Mouse (Mus musculus) T-helper 17 cell (primary cell): ENCODE measurements around the gene Rnf24.

Experiments used
- in situ Hi-C, 2 experiments: fragments of 300-600 bp; cut with MboI, MseI; formaldehyde crosslinking; loops; 1 replicate in 1 of 2; 2 replicates in 1 of 2; pipeline ENCODE4 v1.15.1; 2025; ENCODE audit warnings: high pct_unique_total_duplicates in 2 of 2

The Rnf24 gene

DNA sequence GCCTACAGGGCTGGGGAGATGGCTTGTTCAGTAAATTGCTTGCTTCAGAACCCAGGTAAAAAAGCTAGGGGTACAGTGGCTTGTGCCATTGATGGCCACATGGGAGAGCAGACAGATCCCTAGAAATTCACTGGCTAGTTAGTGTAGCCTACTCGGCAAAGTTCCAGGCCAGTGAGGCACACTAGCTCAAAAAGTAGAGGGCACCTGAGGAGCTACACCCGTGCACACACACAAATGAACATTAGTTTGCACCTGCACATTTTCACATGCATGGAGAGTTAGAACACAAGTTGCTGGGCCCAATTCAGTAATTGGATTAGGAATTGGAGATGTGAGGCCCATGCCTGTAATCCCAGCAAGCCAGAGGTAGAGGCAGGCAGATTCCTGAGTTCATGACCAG is 87.6 kb downstream of the Rnf24 start:
- in situ Hi-C loops: no loop called here

DNA sequence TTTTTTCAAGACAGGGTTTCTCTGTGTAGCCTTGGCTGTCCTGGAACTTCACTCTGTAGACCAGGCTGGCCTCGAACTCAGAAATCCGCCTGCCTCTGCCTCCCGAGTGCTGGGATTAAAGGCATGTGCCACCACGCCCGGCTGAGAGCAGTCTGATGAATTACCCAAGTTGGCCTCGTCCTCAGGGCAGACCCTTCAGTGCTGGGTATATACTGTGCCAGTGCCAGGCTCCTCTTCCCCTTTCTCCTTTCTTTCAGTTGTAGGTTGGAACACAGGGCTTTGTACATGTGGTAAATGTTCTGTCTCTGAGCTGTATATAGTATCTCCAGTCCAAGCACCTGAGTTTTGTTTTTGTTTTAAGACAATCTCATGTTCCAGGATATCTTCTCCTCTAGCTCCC is 88.7 kb downstream of the Rnf24 start:
- in situ Hi-C loops: no loop called here

DNA sequence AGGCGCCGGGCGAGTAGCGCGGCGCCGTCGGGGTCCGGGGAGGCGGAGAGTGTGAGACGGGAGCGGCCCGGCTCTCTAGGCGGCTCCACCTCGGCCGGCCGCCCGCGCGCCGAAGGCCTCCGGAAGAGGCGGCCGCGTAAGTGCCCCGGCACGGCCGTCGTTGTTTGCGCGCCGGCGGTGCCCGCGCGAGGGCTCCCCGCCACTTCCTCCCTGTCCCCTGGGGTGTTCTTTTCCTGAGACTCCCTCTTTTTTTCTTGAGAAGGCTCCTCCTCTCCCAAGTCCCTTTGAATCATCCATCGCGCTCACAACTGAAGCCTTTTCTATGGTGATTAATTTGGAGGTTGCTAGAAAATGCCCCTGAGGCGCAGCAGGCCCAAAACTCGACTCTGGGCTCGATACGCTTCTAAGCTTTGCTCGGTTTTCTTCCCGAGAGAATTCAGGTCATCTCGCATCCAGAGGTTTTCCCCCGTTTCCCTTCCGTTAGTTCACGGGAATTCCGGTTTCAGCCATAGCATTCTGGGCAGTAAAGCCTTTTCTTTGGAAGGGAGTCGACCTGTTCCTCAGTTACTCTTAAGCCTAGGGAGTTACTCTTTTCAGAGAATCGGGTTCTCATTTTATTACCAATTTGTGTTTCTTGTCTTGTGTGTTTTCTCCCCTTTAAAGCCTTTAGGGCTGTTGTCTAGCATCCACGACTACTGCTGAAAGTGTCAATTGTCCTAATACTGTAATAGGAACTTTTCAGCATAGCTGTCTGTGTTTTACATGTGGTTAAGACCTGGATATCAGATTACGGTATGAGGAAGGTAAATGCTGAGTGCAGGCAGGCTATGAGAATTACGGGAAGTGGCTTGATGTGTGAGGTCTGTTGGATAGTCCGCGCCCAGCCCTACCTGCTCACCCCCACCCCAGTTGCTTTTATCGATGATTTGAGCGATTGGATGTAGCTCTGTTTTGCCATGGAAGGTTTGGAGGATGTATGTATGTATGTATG is 89.7 kb downstream of the Rnf24 start:
- in situ Hi-C loops: no loop called here

DNA sequence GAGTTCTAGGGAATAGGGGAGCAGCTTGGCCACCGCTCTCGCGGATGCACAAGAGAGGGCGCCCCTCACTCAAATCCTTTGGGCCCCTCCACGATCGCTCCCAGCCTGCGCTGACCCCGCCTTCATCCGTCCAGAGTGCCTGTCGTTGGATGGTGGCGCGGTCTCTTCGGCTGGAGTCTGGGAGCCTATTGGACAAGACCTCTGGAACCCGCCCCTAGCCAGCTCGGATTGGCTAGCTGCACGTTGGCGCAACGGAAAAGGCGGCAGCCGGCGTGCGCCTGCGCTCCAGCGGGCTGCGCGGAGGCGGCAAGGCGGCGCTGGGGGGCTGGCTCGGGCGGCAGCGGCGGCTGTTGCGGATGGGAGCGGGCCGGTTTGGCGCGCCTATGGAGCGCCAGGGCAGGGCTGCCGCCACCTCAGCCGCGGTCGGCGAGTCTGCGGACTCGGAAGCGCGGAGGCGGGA is 90.4 kb downstream of the Rnf24 start, which contains the start of gene Pank2:
Gene Pank2, plus strand, starts transcription at position 283 of the 460 bp plus-strand sequence.
- in situ Hi-C loops: no loop called here

DNA sequence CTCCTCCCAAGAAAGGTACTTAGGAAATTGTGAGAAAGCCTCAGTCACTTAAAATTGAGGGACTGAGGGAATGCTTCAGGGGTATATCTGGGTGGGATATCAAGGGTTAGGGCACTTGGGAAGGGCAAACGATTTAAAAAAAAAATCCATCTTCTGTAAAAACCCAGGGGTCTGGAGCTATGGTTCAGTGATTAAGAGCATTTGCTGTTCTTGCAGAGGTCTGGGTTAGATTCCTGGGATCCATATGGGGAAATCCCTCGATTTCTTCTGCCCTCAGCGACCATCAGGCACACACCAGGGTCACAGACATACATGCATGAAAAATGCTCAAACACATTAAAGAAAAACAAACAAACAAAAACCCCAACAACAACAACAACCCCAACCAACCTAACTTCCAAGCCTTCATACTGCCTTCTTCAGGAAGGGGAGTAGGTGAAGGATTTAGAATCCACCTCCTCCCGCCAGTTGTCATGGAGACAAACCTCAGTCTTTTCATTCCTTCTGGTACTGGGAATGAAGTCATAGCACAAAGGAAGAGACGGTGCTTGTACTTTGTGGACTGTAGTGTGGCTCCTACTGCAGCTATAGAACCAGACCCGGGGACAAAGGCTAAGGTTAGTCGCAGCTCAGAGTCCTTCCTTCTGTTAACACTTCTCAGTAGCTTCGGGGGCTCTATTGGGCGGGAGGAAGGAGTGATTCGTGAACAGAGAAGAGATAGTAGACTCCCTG is 91.0 kb downstream of the Rnf24 start:
- in situ Hi-C loops: no loop called here

DNA sequence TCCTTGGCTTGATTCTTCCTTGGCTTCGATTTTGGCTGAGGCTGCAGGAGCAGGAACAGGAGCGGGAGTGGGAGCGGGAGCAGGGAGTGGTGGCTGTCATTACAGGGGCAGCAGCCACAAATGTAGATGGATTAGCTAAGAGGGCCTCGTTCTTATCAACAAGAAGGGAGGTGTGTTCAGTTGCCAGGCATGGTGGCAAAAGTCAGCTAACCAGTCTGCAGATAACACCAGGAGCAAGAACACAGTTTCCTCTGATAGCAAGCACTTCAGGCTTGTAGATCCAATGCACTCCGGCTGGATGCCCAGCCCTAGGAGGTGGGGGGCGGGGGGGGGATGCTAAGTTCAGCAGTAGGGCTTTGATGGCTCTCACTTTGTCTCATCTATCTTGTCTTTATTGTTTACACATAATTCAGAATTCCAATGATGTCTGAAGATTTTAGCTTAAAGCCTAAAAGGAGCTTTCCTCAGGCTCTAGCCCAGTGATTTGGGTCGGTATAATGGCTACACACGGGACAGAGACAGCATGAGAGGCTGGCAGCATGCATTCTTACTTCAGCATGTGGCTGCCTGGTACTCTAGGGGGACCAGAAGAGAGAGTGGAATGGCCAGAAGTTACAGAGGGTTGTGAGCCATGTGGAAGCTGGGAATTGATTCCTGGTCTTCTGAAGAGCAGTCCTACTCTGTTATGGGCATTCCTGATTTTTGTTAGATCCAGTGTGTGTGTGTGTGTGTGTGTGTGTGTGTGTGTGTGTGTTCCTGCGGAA is 92.0 kb downstream of the Rnf24 start:
- in situ Hi-C loops: no loop called here

DNA sequence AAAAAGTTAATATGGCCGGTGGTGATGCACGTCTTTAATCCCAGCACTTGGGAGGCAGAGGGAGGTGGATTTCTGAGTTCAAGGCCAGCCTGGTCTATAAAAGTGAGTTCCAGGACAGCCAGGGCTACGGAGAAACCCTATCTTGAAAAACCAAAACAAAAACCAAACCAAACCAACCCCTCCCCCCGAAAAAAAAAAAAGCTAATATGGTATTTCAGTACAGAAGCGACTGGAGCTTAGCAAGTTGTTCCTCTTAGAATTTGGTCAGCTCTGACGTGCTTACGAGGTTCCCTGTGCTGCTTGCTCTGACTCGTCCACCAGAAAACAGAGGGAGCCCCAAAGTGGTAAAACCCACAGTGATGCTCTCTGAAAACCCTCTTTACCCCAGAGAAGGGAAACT is 94.0 kb downstream of the Rnf24 start:
- in situ Hi-C loops: no loop called here

DNA sequence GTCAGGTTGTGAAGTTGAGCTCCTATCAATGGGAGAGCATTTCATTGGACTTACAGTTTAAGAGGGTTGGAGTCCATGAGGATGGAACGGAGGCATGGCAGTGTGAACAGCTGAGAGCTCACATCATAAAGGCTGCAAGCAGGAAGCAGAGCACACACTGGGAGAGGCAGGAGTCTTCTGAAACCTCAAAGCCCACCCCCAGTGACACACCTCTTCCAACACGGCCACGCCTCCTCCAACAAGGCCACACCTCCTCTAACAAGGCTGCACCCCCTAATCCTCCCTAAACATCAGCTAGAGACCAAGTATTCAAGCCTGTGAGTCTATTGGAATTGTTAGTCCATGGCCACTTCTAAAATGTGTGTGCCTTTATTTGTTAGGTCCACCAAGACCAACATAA is 97.0 kb downstream of the Rnf24 start:
- in situ Hi-C loops: no loop called here

DNA sequence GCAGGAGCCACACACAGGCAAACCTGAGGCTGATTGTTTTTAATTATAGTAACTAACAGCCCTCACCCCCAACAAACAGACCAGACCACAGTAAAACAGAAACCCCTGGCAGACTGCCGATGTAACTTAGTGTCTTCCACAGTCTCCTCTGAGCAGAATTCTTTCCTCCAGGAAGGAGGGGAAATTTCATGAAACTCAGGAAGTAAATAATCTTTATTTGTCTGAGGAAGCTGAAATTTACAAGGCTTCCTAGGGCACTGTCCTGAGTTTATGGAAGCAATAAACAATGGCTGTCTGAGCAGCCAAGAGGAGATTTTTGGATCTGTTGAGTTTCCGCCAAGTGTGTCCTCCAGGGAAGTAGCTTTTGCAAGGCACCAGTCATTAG is 98.4 kb downstream of the Rnf24 start:
- in situ Hi-C loops: loop anchor here in 1 of 2 experiments (5.0 kb wide), 2 partner anchors 47 to 162 kb away; partner anchors contain the start of gene Ap5s1

DNA sequence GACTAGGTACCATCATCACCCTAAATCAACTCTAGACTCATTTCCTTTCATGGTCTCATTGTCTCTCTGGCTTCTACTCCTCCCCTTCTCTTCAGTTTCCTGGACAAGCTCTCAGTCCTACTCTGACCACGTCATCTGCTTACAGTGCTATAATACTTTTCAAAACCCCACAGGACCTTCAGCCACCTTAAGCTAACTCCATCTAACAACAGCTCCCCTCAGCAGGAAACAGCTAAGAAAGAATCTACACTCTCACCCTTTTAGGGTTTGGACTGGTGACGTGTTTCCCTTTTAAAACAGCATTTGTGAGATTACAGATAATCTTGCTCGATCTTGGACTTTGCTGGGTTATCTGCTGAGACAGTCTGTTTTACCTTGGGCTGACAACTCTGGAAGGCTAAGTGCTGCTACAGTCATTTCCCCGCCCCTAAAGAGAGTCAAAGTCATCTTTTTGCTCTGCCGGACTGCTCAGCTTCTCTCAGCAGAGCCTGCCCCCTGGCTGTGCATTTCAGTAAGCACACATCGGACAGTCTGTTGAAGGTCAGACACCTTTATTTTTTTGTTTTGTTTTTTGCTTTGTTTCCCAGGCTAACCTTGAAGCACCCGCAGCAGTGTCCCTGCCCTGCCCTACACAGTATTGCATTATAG is 98.9 kb downstream of the Rnf24 start:
- in situ Hi-C loops: loop anchor here in 1 of 2 experiments (5.0 kb wide), 2 partner anchors 47 to 162 kb away; partner anchors contain the start of gene Ap5s1
